ENCODE assay signal across 8 mouse cellular contexts in genomic region chr10:81177958-81178712, GRCm38 (mm10). TPM values are rescaled to one million over a fixed set of nuclear protein-coding genes. Genes with fewer than 3 reads are reported as not detected.
DNase-seq lines count a peak whose midpoint lies in the region; ATAC-seq and TF ChIP-seq lines count a peak whose summit lies in the region.

No protein-coding gene starts in this region.

- peaks cover 54% of the 10 kb centered on the region for H3K4me1 ChIP-seq in lung, embryonic 15.5 days
- peaks cover 11% of the 10 kb centered on the region for H3K4me1 ChIP-seq in embryonic fibroblast, embryonic 13.5 days (ENCODE audit: control insufficient read depth, insufficient read depth, low read length)
- peaks cover 4% of the 10 kb centered on the region; the same call in 1 of the 2 replicates for H3K4me1 ChIP-seq in hindbrain, postnatal 0 days (ENCODE audit: insufficient read depth, low read length)
- H3K4me1 ChIP-seq in neural tube, embryonic 13.5 days (replicated peaks), result peaks cover 80% of the 10 kb centered on the region

- H3K27ac ChIP-seq in lung, embryonic 15.5 days, result no peak overlapping the region
- 0 out of 2 replicates have a peak overlapping the region, but pooled peaks have one; percentile 74 for H3K27ac ChIP-seq in embryonic fibroblast, embryonic 13.5 days (ENCODE audit: insufficient read depth, low read length)
- 0 out of 2 replicates have a peak overlapping the region, but pooled peaks have one; percentile 96 for H3K27ac ChIP-seq in hindbrain, postnatal 0 days
- no peak overlapping the region for H3K27ac ChIP-seq in neural tube, embryonic 13.5 days (replicated peaks)

- no peaks in the 10 kb centered on the region for H3K27me3 ChIP-seq in lung, embryonic 15.5 days
- no peaks in the 10 kb centered on the region for H3K27me3 ChIP-seq in hindbrain, postnatal 0 days (ENCODE audit: insufficient read depth, low read length)
- H3K27me3 ChIP-seq in neural tube, embryonic 13.5 days, result no peaks in the 10 kb centered on the region

- H3K36me3 ChIP-seq in lung, embryonic 15.5 days, result peaks cover 50% of the 10 kb centered on the region
- peaks cover 49% of the 10 kb centered on the region for H3K36me3 ChIP-seq in hindbrain, postnatal 0 days (ENCODE audit: insufficient read depth, low read length)
- peaks cover 53% of the 10 kb centered on the region for H3K36me3 ChIP-seq in neural tube, embryonic 13.5 days

- peak overlapping the region; percentile 77 for H3K4me3 ChIP-seq in lung, embryonic 15.5 days
- H3K4me3 ChIP-seq in embryonic fibroblast, embryonic 13.5 days (ENCODE audit: insufficient read depth, low read length), result peak overlapping the region; percentile 91
- H3K4me3 ChIP-seq in hindbrain, postnatal 0 days (ENCODE audit: low read length), result peak overlapping the region; percentile 93
- peak overlapping the region; percentile 91 for H3K4me3 ChIP-seq in neural tube, embryonic 13.5 days

- peak overlapping the region; percentile 89 for H3K9ac ChIP-seq in lung, embryonic 15.5 days
- peak overlapping the region; percentile 91 for H3K9ac ChIP-seq in hindbrain, postnatal 0 days (replicated peaks; ENCODE audit: low read length)
- peak overlapping the region; percentile 97 for H3K9ac ChIP-seq in neural tube, embryonic 13.5 days

- peak overlapping the region; percentile 78 for H3K4me2 ChIP-seq in lung, embryonic 15.5 days
- peak overlapping the region; percentile 83 for H3K4me2 ChIP-seq in hindbrain, postnatal 0 days (ENCODE audit: low read depth, low read length)
- H3K4me2 ChIP-seq in neural tube, embryonic 13.5 days, result peak overlapping the region; percentile 98

- DNase-seq in lung, adult 18-20 months, result no peak
- DNase-seq in hindbrain, postnatal 0 days (ENCODE audit: low spot score), result no peak
- DNase-seq in gastrocnemius, postnatal 36 days, result no peak
- no peak for DNase-seq in gastrocnemius, postnatal 14 days
- no peak for DNase-seq in left cerebral cortex, adult 9 months (ENCODE audit: low spot score in 2 of 2)

- WGBS in lung, embryonic 15.5 days, result 51% methylated on average over 14 of the region's 14 CpGs
- WGBS in hindbrain, postnatal 0 days, result 66% methylated on average over 14 of the region's 14 CpGs
- WGBS in neural tube, embryonic 13.5 days, result 69% methylated on average over 14 of the region's 14 CpGs

- no peak for TF ChIP-seq CTCF in embryonic fibroblast, embryonic 13.5 days (IDR thresholded peaks at IDR 0.05; ENCODE audit: borderline replicate concordance, insufficient read depth, low read length)
- TF ChIP-seq CTCF in hindbrain, postnatal 0 days (IDR thresholded peaks at IDR 0.05; ENCODE audit: low read depth), result no peak

- no peaks in the 10 kb centered on the region for H3K9me3 ChIP-seq in lung, embryonic 15.5 days
- no peaks in the 10 kb centered on the region for H3K9me3 ChIP-seq in hindbrain, postnatal 0 days (ENCODE audit: low read length)
- H3K9me3 ChIP-seq in neural tube, embryonic 13.5 days, result no peaks in the 10 kb centered on the region

- TF ChIP-seq POLR2A in embryonic fibroblast, embryonic 13.5 days (IDR thresholded peaks at IDR 0.05; ENCODE audit: low read depth, low read length), result no peak

- intact Hi-C loops in gastrocnemius, postnatal 36 days (cut with DNase I), result loop anchor here (5.0 kb wide), 1 partner anchor 91 kb away; no protein-coding TSS in a partner anchor
- intact Hi-C loops in gastrocnemius, postnatal 14 days (cut with DNase I; ENCODE audit: low total_unique reads), result no loop called here

- ATAC-seq in lung, embryonic 15.5 days (ENCODE audit: borderline replicate concordance, extremely low read depth, low FRiP score, low TSS enrichment), result no peak
- no peak for ATAC-seq in hindbrain, postnatal 0 days
- ATAC-seq in neural tube, embryonic 13.5 days (ENCODE audit: low read depth), result no peak

RNA-seq across cellular contexts. Expression of gene Eef2, which starts 1.7 kb away (rescaled TPM):
- 567 and 596 TPM in 2 replicates for polyA plus RNA-seq in lung, embryonic 15.5 days (2015; fragmentation: Nextera tagmentation; extraction: Ambion mirVana)
- polyA plus RNA-seq in embryonic fibroblast, embryonic 13.5 days (2011; ENCODE audit: insufficient read length, low read depth, missing spikeins), result 1,643 and 1,827 TPM in 2 replicates
- total RNA-seq in hindbrain, postnatal 0 days (2014; rRNA removed), result 2,095 and 2,196 TPM in 2 replicates
- 422 and 434 TPM in 2 replicates for polyA plus RNA-seq in hindbrain, postnatal 0 days (2015; fragmentation: Nextera tagmentation; extraction: Ambion mirVana)
- polyA plus RNA-seq in neural tube, embryonic 13.5 days (2015; fragmentation: Nextera tagmentation; extraction: Ambion mirVana), result 532 and 537 TPM in 2 replicates
- 100 to 1,000 TPM; 880 to 957 TPM for total RNA-seq in gastrocnemius, postnatal 36 days (2021)
- 100 to 1,000 TPM; 892 to 898 TPM for total RNA-seq in gastrocnemius, postnatal 14 days (2021)

RNA-seq across cellular contexts. Expression of gene Dapk3, which starts 4.7 kb away (rescaled TPM):
- polyA plus RNA-seq in lung, embryonic 15.5 days (2015; fragmentation: Nextera tagmentation; extraction: Ambion mirVana), result 52.6 and 56.1 TPM in 2 replicates
- polyA plus RNA-seq in embryonic fibroblast, embryonic 13.5 days (2011; ENCODE audit: insufficient read length, low read depth, missing spikeins), result 48.4 and 51.2 TPM in 2 replicates
- total RNA-seq in hindbrain, postnatal 0 days (2014; rRNA removed), result 69.7 and 80.9 TPM in 2 replicates
- 52.3 and 56.1 TPM in 2 replicates for polyA plus RNA-seq in hindbrain, postnatal 0 days (2015; fragmentation: Nextera tagmentation; extraction: Ambion mirVana)
- 79.1 and 80.9 TPM in 2 replicates for polyA plus RNA-seq in neural tube, embryonic 13.5 days (2015; fragmentation: Nextera tagmentation; extraction: Ambion mirVana)
- total RNA-seq in gastrocnemius, postnatal 36 days (2021), result 10 to 100 TPM; 21.1 to 23.9 TPM
- total RNA-seq in gastrocnemius, postnatal 14 days (2021), result 10 to 100 TPM; 21.2 to 24.8 TPM

RNA-seq across cellular contexts. Expression of gene 4930442H23Rik, which starts 5.5 kb away (rescaled TPM):
- 0.16 TPM in 2 replicates for polyA plus RNA-seq in lung, embryonic 15.5 days (2015; fragmentation: Nextera tagmentation; extraction: Ambion mirVana)
- not detected in 2 replicates for polyA plus RNA-seq in embryonic fibroblast, embryonic 13.5 days (2011; ENCODE audit: insufficient read length, low read depth, missing spikeins)
- total RNA-seq in hindbrain, postnatal 0 days (2014; rRNA removed), result not detected in 2 replicates
- polyA plus RNA-seq in hindbrain, postnatal 0 days (2015; fragmentation: Nextera tagmentation; extraction: Ambion mirVana), result 0.26 TPM in 1 of 2 replicates, not detected in the other
- polyA plus RNA-seq in neural tube, embryonic 13.5 days (2015; fragmentation: Nextera tagmentation; extraction: Ambion mirVana), result not detected in 2 replicates
- not detected for total RNA-seq in gastrocnemius, postnatal 36 days (2021)
- not detected for total RNA-seq in gastrocnemius, postnatal 14 days (2021)

RNA-seq across cellular contexts. Expression of gene Pias4, which starts 10.4 kb away (rescaled TPM):
- polyA plus RNA-seq in lung, embryonic 15.5 days (2015; fragmentation: Nextera tagmentation; extraction: Ambion mirVana), result 41.0 and 47.5 TPM in 2 replicates
- polyA plus RNA-seq in embryonic fibroblast, embryonic 13.5 days (2011; ENCODE audit: insufficient read length, low read depth, missing spikeins), result 25.6 and 27.9 TPM in 2 replicates
- total RNA-seq in hindbrain, postnatal 0 days (2014; rRNA removed), result 33.9 and 46.4 TPM in 2 replicates
- 32.0 and 33.7 TPM in 2 replicates for polyA plus RNA-seq in hindbrain, postnatal 0 days (2015; fragmentation: Nextera tagmentation; extraction: Ambion mirVana)
- polyA plus RNA-seq in neural tube, embryonic 13.5 days (2015; fragmentation: Nextera tagmentation; extraction: Ambion mirVana), result 60.0 and 77.5 TPM in 2 replicates
- 10 to 100 TPM; 14.0 to 16.3 TPM for total RNA-seq in gastrocnemius, postnatal 36 days (2021)
- 10 to 100 TPM; 12.3 to 12.8 TPM for total RNA-seq in gastrocnemius, postnatal 14 days (2021)

RNA-seq across cellular contexts. Expression of gene Nmrk2, which starts 23.7 kb away (rescaled TPM):
- 0.11 and 0.30 TPM in 2 replicates for polyA plus RNA-seq in lung, embryonic 15.5 days (2015; fragmentation: Nextera tagmentation; extraction: Ambion mirVana)
- polyA plus RNA-seq in embryonic fibroblast, embryonic 13.5 days (2011; ENCODE audit: insufficient read length, low read depth, missing spikeins), result not detected in 2 replicates
- total RNA-seq in hindbrain, postnatal 0 days (2014; rRNA removed), result 0.31 and 0.58 TPM in 2 replicates
- 0.15 and 0.25 TPM in 2 replicates for polyA plus RNA-seq in hindbrain, postnatal 0 days (2015; fragmentation: Nextera tagmentation; extraction: Ambion mirVana)
- polyA plus RNA-seq in neural tube, embryonic 13.5 days (2015; fragmentation: Nextera tagmentation; extraction: Ambion mirVana), result not detected in 2 replicates
- total RNA-seq in gastrocnemius, postnatal 36 days (2021), result 10 to 100 TPM; 44.9 to 76.8 TPM
- total RNA-seq in gastrocnemius, postnatal 14 days (2021), result 1 to 10 TPM; 1.8 to 5.5 TPM

Comparison
In these comparisons a context has a peak if more than half of its experiments do, and no peak if none do; other contexts are left out.
1. H3K27ac ChIP-seq: peak in embryonic fibroblast, embryonic 13.5 days (single experiment) and hindbrain, postnatal 0 days (single experiment); none in lung, embryonic 15.5 days (single experiment) and neural tube, embryonic 13.5 days (single experiment).
2. Peak in every context shown above with its lines, with median percentiles within 50 percentile points of each other: H3K4me2 ChIP-seq, H3K4me3 ChIP-seq and H3K9ac ChIP-seq.